Mouse (Mus musculus): Measurements from ENCODE around the gene A930002H24Rik. TPM values are rescaled to one million over a fixed set of nuclear protein-coding genes. Genes with fewer than 3 reads are reported as not detected.
A peak's percentile ranks its signal among the peaks of the same experiment; 100 is the strongest.

The A930002H24Rik gene
- 2.8 and 3.3 TPM in 2 replicates for polyA plus RNA-seq (2015; fragmentation: Nextera tagmentation; extraction: Ambion mirVana)

DNA sequence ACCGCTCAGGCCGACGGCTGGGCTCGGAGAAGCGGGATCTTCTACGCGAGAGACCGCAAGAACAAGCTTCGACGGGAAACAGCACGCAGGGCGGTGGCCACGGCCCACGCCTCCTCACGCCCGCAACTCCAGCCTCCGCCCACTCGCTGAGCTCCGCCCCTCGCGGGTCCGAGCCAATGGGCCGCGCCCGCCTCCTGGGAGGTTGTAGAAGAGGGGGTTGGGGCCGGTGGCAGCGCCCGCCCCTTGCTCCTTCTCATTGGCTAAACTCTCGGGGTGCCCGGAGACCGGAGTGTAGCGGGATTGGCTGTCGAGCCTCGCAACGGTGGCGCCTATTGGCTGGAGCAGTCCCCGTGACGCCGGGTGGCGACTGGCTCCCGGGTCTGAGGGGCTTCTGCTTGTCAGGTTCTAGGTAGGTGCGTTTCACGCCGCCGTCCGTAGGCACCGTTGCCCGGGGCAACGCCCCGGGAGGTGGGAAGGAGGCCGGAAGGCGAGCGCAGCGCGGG lies at the start of gene A930002H24Rik:
A930002H24Rik (minus strand) TSS at position 145 of the 503 bp plus-strand sequence.
- peak within 1 kb of the TSS; percentile 96 for H3K9ac ChIP-seq (ENCODE audit: low read depth, low read length)
- 0% methylated on average over 40 of the region's 55 CpGs for WGBS
- no peaks in the 10 kb centered on the region for H3K36me3 ChIP-seq (ENCODE audit: control insufficient read depth, insufficient read depth, low read length)
- no peaks in the 10 kb centered on the region for H3K9me3 ChIP-seq (ENCODE audit: control insufficient read depth, low read length)
- H3K4me1 ChIP-seq (ENCODE audit: control insufficient read depth, insufficient read depth, low read depth, low read length), result no peaks in the 10 kb centered on the region; the same call in 1 of the 2 replicates
- no peaks in the 10 kb centered on the region for H3K27me3 ChIP-seq (replicated peaks; ENCODE audit: control insufficient read depth, insufficient read depth, low read length)
- peak within 1 kb of the TSS; percentile 88 for H3K4me2 ChIP-seq (ENCODE audit: low read length)
- peak within 1 kb of the TSS; percentile 95 for H3K27ac ChIP-seq (ENCODE audit: low read depth, low read length)
- peak; percentile 100 for ATAC-seq
- peak within 1 kb of the TSS; percentile 99 for H3K4me3 ChIP-seq (ENCODE audit: low read length)

GRCm38 (mm10) chr17:63909297-63909696 lies 45.7 kb upstream of the A930002H24Rik start:
- Histone ChIP-seq H3K27me3 (replicated peaks; ENCODE audit: control insufficient read depth, insufficient read depth, low read length) (no peaks in the 10 kb centered on the region), H3K4me3 (ENCODE audit: low read length) (no peak overlapping the region), H3K36me3 (ENCODE audit: control insufficient read depth, insufficient read depth, low read length) (peaks cover 2% of the 10 kb centered on the region; the same call in 1 of the 2 replicates), H3K27ac (ENCODE audit: low read depth, low read length) (no peak overlapping the region), H3K4me1 (ENCODE audit: control insufficient read depth, insufficient read depth, low read depth, low read length) (no peaks in the 10 kb centered on the region), H3K9me3 (ENCODE audit: control insufficient read depth, low read length) (no peaks in the 10 kb centered on the region), H3K9ac (ENCODE audit: low read depth, low read length) (no peak overlapping the region), H3K4me2 (ENCODE audit: low read length) (no peak overlapping the region)
- 95% methylated on average over 4 of the region's 4 CpGs for WGBS
- ATAC-seq, result no peak

GRCm38 (mm10) chr17:63897050-63897449 lies 33.5 kb upstream of the A930002H24Rik start:
- Histone ChIP-seq H3K9ac (ENCODE audit: low read depth, low read length) (no peak overlapping the region), H3K9me3 (ENCODE audit: control insufficient read depth, low read length) (no peaks in the 10 kb centered on the region), H3K27ac (ENCODE audit: low read depth, low read length) (no peak overlapping the region), H3K4me1 (ENCODE audit: control insufficient read depth, insufficient read depth, low read depth, low read length) (no peaks in the 10 kb centered on the region), H3K4me2 (ENCODE audit: low read length) (no peak overlapping the region), H3K27me3 (replicated peaks; ENCODE audit: control insufficient read depth, insufficient read depth, low read length) (no peaks in the 10 kb centered on the region), H3K4me3 (ENCODE audit: low read length) (no peak overlapping the region), H3K36me3 (ENCODE audit: control insufficient read depth, insufficient read depth, low read length) (no peaks in the 10 kb centered on the region)
- no peak for ATAC-seq
- 78% methylated on average over 7 of the region's 7 CpGs for WGBS

- no peak overlapping the region for H3K27ac ChIP-seq (ENCODE audit: low read depth, low read length)
- no peak for ATAC-seq
These were observed 32.2 kb upstream of the A930002H24Rik start for GRCm38 (mm10) chr17:63895829-63896228.

GRCm38 (mm10) chr17:63890611-63891010 lies 27.0 kb upstream of the A930002H24Rik start:
- no peaks in the 10 kb centered on the region for H3K9me3 ChIP-seq (ENCODE audit: control insufficient read depth, low read length)
- H3K36me3 ChIP-seq (ENCODE audit: control insufficient read depth, insufficient read depth, low read length), result no peaks in the 10 kb centered on the region
- no peak overlapping the region for H3K4me2 ChIP-seq (ENCODE audit: low read length)

More at GRCm38 (mm10) chr17:63895829-63896228, 32.2 kb upstream of the A930002H24Rik start:
- 84% methylated on average over 3 of the region's 3 CpGs for WGBS
- Histone ChIP-seq H3K4me3 (ENCODE audit: low read length) (no peak overlapping the region), H3K4me2 (ENCODE audit: low read length) (no peak overlapping the region), H3K4me1 (ENCODE audit: control insufficient read depth, insufficient read depth, low read depth, low read length) (no peaks in the 10 kb centered on the region), H3K27me3 (replicated peaks; ENCODE audit: control insufficient read depth, insufficient read depth, low read length) (no peaks in the 10 kb centered on the region), H3K36me3 (ENCODE audit: control insufficient read depth, insufficient read depth, low read length) (no peaks in the 10 kb centered on the region), H3K9ac (ENCODE audit: low read depth, low read length) (no peak overlapping the region), H3K9me3 (ENCODE audit: control insufficient read depth, low read length) (no peaks in the 10 kb centered on the region)

GRCm38 (mm10) chr17:63886988-63887387 lies 23.4 kb upstream of the A930002H24Rik start:
- Histone ChIP-seq H3K4me2 (ENCODE audit: low read length) (no peak overlapping the region), H3K4me1 (ENCODE audit: control insufficient read depth, insufficient read depth, low read depth, low read length) (no peaks in the 10 kb centered on the region), H3K27ac (ENCODE audit: low read depth, low read length) (no peak overlapping the region), H3K9ac (ENCODE audit: low read depth, low read length) (no peak overlapping the region), H3K36me3 (ENCODE audit: control insufficient read depth, insufficient read depth, low read length) (no peaks in the 10 kb centered on the region), H3K27me3 (replicated peaks; ENCODE audit: control insufficient read depth, insufficient read depth, low read length) (no peaks in the 10 kb centered on the region), H3K9me3 (ENCODE audit: control insufficient read depth, low read length) (no peaks in the 10 kb centered on the region), H3K4me3 (ENCODE audit: low read length) (no peak overlapping the region)
- WGBS, result 95% methylated on average over 2 of the region's 2 CpGs
- ATAC-seq, result no peak

More at GRCm38 (mm10) chr17:63890611-63891010, 27.0 kb upstream of the A930002H24Rik start:
- no peak for ATAC-seq
- H3K9ac ChIP-seq (ENCODE audit: low read depth, low read length), result no peak overlapping the region
- H3K4me1 ChIP-seq (ENCODE audit: control insufficient read depth, insufficient read depth, low read depth, low read length), result no peaks in the 10 kb centered on the region
- no peak overlapping the region for H3K27ac ChIP-seq (ENCODE audit: low read depth, low read length)
- no peak overlapping the region for H3K4me3 ChIP-seq (ENCODE audit: low read length)
- H3K27me3 ChIP-seq (replicated peaks; ENCODE audit: control insufficient read depth, insufficient read depth, low read length), result no peaks in the 10 kb centered on the region

- no peak overlapping the region for H3K27ac ChIP-seq (ENCODE audit: low read depth, low read length)
- no peaks in the 10 kb centered on the region for H3K9me3 ChIP-seq (ENCODE audit: control insufficient read depth, low read length)
- no peak overlapping the region for H3K9ac ChIP-seq (ENCODE audit: low read depth, low read length)
- H3K36me3 ChIP-seq (ENCODE audit: control insufficient read depth, insufficient read depth, low read length), result no peaks in the 10 kb centered on the region
- ATAC-seq, result no peak
- no peaks in the 10 kb centered on the region for H3K27me3 ChIP-seq (replicated peaks; ENCODE audit: control insufficient read depth, insufficient read depth, low read length)
- WGBS, result 87% methylated on average over 4 of the region's 4 CpGs
- no peak overlapping the region for H3K4me2 ChIP-seq (ENCODE audit: low read length)
- H3K4me1 ChIP-seq (ENCODE audit: control insufficient read depth, insufficient read depth, low read depth, low read length), result no peaks in the 10 kb centered on the region
- H3K4me3 ChIP-seq (ENCODE audit: low read length), result no peak overlapping the region
These were observed 16.4 kb upstream of the A930002H24Rik start for GRCm38 (mm10) chr17:63880009-63880408.

DNA sequence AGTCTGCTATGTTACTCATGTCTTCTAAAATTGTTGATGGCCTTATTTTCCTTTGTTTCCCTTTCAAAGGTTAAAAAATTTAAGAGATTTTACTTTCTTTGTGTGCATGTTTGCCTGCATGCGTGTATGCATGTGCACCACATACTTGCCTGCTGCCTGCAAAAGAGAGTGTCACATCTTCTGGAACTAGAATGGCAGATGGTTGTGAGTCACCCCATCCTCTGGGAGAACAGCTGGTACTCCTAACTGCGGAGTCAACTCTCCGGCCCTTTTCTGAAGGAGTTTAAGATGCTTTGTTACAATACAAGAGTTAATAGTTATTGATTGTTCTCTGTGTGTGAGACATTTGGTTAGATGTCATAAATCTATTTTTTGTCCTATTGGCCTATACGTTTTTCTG lies 15.3 kb upstream of the A930002H24Rik start:
- Histone ChIP-seq H3K9ac (ENCODE audit: low read depth, low read length) (no peak overlapping the region), H3K27ac (ENCODE audit: low read depth, low read length) (no peak overlapping the region), H3K36me3 (ENCODE audit: control insufficient read depth, insufficient read depth, low read length) (no peaks in the 10 kb centered on the region), H3K4me3 (ENCODE audit: low read length) (no peak overlapping the region), H3K27me3 (replicated peaks; ENCODE audit: control insufficient read depth, insufficient read depth, low read length) (no peaks in the 10 kb centered on the region), H3K4me2 (ENCODE audit: low read length) (no peak overlapping the region), H3K4me1 (ENCODE audit: control insufficient read depth, insufficient read depth, low read depth, low read length) (no peaks in the 10 kb centered on the region), H3K9me3 (ENCODE audit: control insufficient read depth, low read length) (no peaks in the 10 kb centered on the region)
- ATAC-seq, result no peak
- 52% methylated on average over 4 of the region's 4 CpGs for WGBS

DNA sequence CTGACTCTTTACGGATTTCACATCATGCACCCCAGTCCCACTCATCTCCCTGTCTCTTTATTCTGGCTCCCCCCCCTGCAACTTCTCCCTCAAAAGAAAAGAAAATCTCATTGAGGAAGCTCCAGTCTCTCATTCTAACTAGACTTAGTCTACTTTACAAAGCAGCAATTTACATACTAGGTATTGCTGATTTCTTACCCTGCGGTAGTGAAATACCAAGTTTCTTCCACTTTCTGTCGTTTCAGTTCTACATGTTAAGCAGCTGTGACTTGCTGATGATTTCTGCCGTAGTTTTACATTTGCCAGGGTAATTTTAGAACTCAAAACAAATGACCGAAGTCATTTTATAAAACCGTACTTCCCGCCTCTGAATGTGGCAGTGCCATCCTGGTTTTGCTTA lies 8.2 kb upstream of the A930002H24Rik start:
- Histone ChIP-seq H3K36me3 (ENCODE audit: control insufficient read depth, insufficient read depth, low read length) (no peaks in the 10 kb centered on the region), H3K9ac (ENCODE audit: low read depth, low read length) (no peak overlapping the region), H3K9me3 (ENCODE audit: control insufficient read depth, low read length) (no peaks in the 10 kb centered on the region), H3K4me2 (ENCODE audit: low read length) (no peak overlapping the region), H3K4me3 (ENCODE audit: low read length) (no peak overlapping the region), H3K27ac (ENCODE audit: low read depth, low read length) (no peak overlapping the region), H3K27me3 (replicated peaks; ENCODE audit: control insufficient read depth, insufficient read depth, low read length) (no peaks in the 10 kb centered on the region), H3K4me1 (ENCODE audit: control insufficient read depth, insufficient read depth, low read depth, low read length) (no peaks in the 10 kb centered on the region)
- ATAC-seq, result no peak
- 91% methylated on average over 7 of the region's 7 CpGs for WGBS
